Mouse (Mus musculus) ES-Bruce4 (cell line): ENCODE data around the gene Tbl2.

Source experiments
- CTCF ChIP-seq: IDR thresholded peaks from one replicate; pipeline ENCODE4 v1.8.1; 2011; ENCODE audit warnings: low read depth, low read length
- EP300 ChIP-seq: IDR thresholded peaks from 2 replicates; pipeline ENCODE4 v1.6.1; 2011; ENCODE audit warnings: low read depth, low read length; ENCODE audit not compliant: insufficient read depth
- POLR2A ChIP-seq: IDR thresholded peaks from one replicate; pipeline ENCODE4 v1.8.1; 2011; ENCODE audit warnings: low read length; ENCODE audit not compliant: insufficient read depth

DNA sequence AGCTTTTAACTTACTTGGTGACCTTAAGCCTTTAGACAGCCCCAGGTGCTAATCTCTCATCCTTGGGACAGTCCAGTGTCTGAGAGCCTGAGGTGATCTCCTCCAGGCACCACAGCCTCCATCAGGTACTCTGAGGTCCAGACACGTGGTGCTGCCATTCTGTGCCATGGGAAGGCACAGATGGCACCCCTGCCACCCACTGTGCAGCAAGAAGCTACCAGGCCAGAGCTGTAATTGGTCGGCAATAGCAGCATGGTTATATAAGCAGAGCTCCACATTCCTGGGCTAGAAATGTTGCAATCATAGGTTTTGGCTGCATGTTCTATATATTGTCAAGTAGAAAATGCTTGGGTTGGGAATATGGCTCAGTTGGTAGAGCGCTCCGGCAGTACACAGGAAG lies 29.5 kb downstream of the Tbl2 start:
- no peak for TF ChIP-seq POLR2A
- TF ChIP-seq CTCF = no peak
- no peak for TF ChIP-seq EP300
